Mouse (Mus musculus) spleen, postnatal 10 days (tissue): Measurements from ENCODE around the gene Ipo5.
A peak's percentile ranks its signal among the peaks of the same experiment; 100 is the strongest.

Experiments used
- DNase-seq, 2 experiments: peaks; one replicate each; pipeline ENCODE4 v3.0.0; 2021 to 2022; ENCODE audit warnings: low spot score in 2 of 2

Ipo5 gene

GRCm38 (mm10) chr14:120910733-120911324, at the start of gene Ipo5:
TSS of gene Ipo5 (plus strand) at chr14:120911224.
- peak; percentile 93 to 96 for DNase-seq

- no peak for DNase-seq
Observed at GRCm38 (mm10) chr14:120863205-120863604, 47.8 kb upstream of the Ipo5 start.

GRCm38 (mm10) chr14:120864896-120865295, 46.1 kb upstream of the Ipo5 start:
- DNase-seq, result no peak

- DNase-seq, result no peak
Observed at GRCm38 (mm10) chr14:120866573-120866972, 44.5 kb upstream of the Ipo5 start.

- no peak for DNase-seq
Observed at GRCm38 (mm10) chr14:120867121-120867520, 43.9 kb upstream of the Ipo5 start.

- no peak for DNase-seq
Observed at GRCm38 (mm10) chr14:120868494-120868893, 42.5 kb upstream of the Ipo5 start.

GRCm38 (mm10) chr14:120870736-120871135, 40.3 kb upstream of the Ipo5 start:
- no peak for DNase-seq

- no peak for DNase-seq
Observed at GRCm38 (mm10) chr14:120874397-120874796, 36.6 kb upstream of the Ipo5 start.

- DNase-seq, result no peak
Observed at GRCm38 (mm10) chr14:120875144-120875543, 35.9 kb upstream of the Ipo5 start.

GRCm38 (mm10) chr14:120875811-120876388, 35.1 kb upstream of the Ipo5 start:
- DNase-seq, result no peak

- no peak for DNase-seq
Observed at GRCm38 (mm10) chr14:120877147-120877546, 33.9 kb upstream of the Ipo5 start.

GRCm38 (mm10) chr14:120879026-120879425, 32.0 kb upstream of the Ipo5 start:
- DNase-seq, result no peak

GRCm38 (mm10) chr14:120880601-120881000, 30.4 kb upstream of the Ipo5 start:
- no peak for DNase-seq

GRCm38 (mm10) chr14:120881054-120881453, 30.0 kb upstream of the Ipo5 start:
- no peak for DNase-seq

- no peak for DNase-seq
Observed at GRCm38 (mm10) chr14:120888681-120889080, 22.3 kb upstream of the Ipo5 start.

GRCm38 (mm10) chr14:120892369-120892768, 18.7 kb upstream of the Ipo5 start:
- DNase-seq, result no peak

GRCm38 (mm10) chr14:120896613-120897012, 14.4 kb upstream of the Ipo5 start:
- no peak for DNase-seq

GRCm38 (mm10) chr14:120898876-120899275, 12.1 kb upstream of the Ipo5 start:
- DNase-seq, result no peak

- DNase-seq, result no peak
Observed at GRCm38 (mm10) chr14:120909396-120909795, 1.6 kb upstream of the Ipo5 start.

GRCm38 (mm10) chr14:120910320-120910719, 704 bp upstream of the Ipo5 start:
- DNase-seq, result peak in 1 of 2 experiments; percentile 54

GRCm38 (mm10) chr14:120911388-120911901, 421 bp downstream of the Ipo5 start:
- peak; percentile 32 to 63 for DNase-seq

- DNase-seq, result no peak
Observed at GRCm38 (mm10) chr14:120912090-120912710, 1.2 kb downstream of the Ipo5 start.

- no peak for DNase-seq
Observed at GRCm38 (mm10) chr14:120912916-120913315, 1.9 kb downstream of the Ipo5 start.
